ENCODE assay signal across 7 mouse cellular contexts in the genomic region with DNA sequence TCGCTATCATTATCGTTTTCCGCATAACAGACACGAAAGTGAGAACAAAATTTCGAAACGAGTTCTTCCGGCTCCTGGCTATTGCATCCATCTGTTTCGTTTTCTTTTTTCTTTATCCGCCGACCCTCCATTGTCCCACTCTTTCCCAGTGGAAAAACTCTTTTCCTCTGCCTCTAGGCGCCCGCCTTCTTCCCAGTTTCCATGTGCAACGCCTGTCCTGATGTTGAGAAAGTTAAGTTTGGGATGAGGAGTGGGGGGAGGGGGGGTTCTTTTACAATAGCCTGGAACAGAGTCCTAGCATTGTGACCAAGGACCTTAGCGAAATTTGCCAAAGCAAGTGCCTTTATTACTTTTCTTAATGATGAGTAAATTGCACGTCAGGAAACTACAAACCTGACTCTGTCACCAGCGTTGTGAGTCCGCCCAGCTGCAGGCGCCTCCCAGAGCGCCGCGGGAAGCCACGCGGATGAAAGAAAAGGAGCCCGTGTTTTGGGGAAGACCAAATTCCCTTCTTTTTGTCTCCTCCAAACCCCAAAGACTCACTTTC. TPM values are rescaled to one million over a fixed set of nuclear protein-coding genes. Genes with fewer than 3 reads are reported as not detected.
A peak's percentile ranks its signal among the peaks of the same experiment; 100 is the strongest.
DNase-seq lines count a peak whose midpoint lies in the region; ATAC-seq and TF ChIP-seq lines count a peak whose summit lies in the region.

No protein-coding gene starts in this region.

- ATAC-seq in common myeloid progenitor, adult 5-6 weeks (replicated peaks; ENCODE audit: low read depth, poor library complexity, severe bottlenecking), result peak; percentile 24
- ATAC-seq in hindbrain, embryonic 13.5 days (ENCODE audit: low FRiP score), result peak; percentile 33

- H3K27ac ChIP-seq in hindbrain, embryonic 13.5 days, result peak overlapping the region; percentile 82
- peak overlapping the region; percentile 86 for H3K27ac ChIP-seq in midbrain, embryonic 10.5 days (replicated peaks)

- H3K9me3 ChIP-seq in hindbrain, embryonic 13.5 days, result no peaks in the 10 kb centered on the region
- no peaks in the 10 kb centered on the region for H3K9me3 ChIP-seq in midbrain, embryonic 10.5 days (replicated peaks)

- H3K27me3 ChIP-seq in hindbrain, embryonic 13.5 days, result peaks cover 3% of the 10 kb centered on the region; the same call in 1 of the 2 replicates
- H3K27me3 ChIP-seq in midbrain, embryonic 10.5 days (ENCODE audit: low read depth, poor library complexity, severe bottlenecking), result peaks cover 22% of the 10 kb centered on the region

- peak overlapping the region; percentile 69 for H3K4me3 ChIP-seq in lung, adult 2 months (replicated peaks; ENCODE audit: extremely low read depth, low read depth, low read length)
- peak overlapping the region; percentile 59 for H3K4me3 ChIP-seq in hindbrain, embryonic 13.5 days
- H3K4me3 ChIP-seq in midbrain, embryonic 10.5 days, result peak overlapping the region; percentile 73

- H3K4me2 ChIP-seq in hindbrain, embryonic 13.5 days, result peak overlapping the region; percentile 97

- WGBS in lung, adult 2 months, result under 1% methylated on average over 24 of the region's 24 CpGs
- WGBS in hindbrain, embryonic 13.5 days, result 0% methylated on average over 24 of the region's 24 CpGs
- WGBS in midbrain, embryonic 10.5 days, result under 1% methylated on average over 24 of the region's 24 CpGs

- H3K4me1 ChIP-seq in lung, adult 2 months (ENCODE audit: control insufficient read depth, insufficient read depth, low read length), result peaks cover 9% of the 10 kb centered on the region
- peaks cover 28% of the 10 kb centered on the region for H3K4me1 ChIP-seq in hindbrain, embryonic 13.5 days (replicated peaks)
- H3K4me1 ChIP-seq in midbrain, embryonic 10.5 days, result peaks cover 54% of the 10 kb centered on the region

- peak overlapping the region; percentile 76 for H3K9ac ChIP-seq in hindbrain, embryonic 13.5 days

- no peak for TF ChIP-seq POLR2A in lung, adult 2 months (IDR thresholded peaks at IDR 0.05; ENCODE audit: borderline replicate concordance, extremely low read depth, low read depth, low read length)

- DNase-seq in lung, adult 2 months, result no peak
- no peak for DNase-seq in lung, postnatal 14 days
- DNase-seq in midbrain, embryonic 10.5 days (ENCODE audit: low spot score), result no peak
- no peak for DNase-seq in adrenal gland, postnatal 36 days
- DNase-seq in left cerebral cortex, adult 8-10 months (ENCODE audit: low spot score in 2 of 2), result no peak

- no peaks in the 10 kb centered on the region for H3K36me3 ChIP-seq in hindbrain, embryonic 13.5 days
- H3K36me3 ChIP-seq in midbrain, embryonic 10.5 days, result no peaks in the 10 kb centered on the region

- TF ChIP-seq CTCF in lung, adult 2 months (IDR thresholded peaks at IDR 0.05; ENCODE audit: insufficient read depth, low read length), result no peak

RNA-seq across cellular contexts. Expression of a gene that starts 2.5 kb away (rescaled TPM):
- polyA plus RNA-seq in lung, adult 2 months (2012; rRNA removed), result 2.1 and 2.9 TPM in 2 replicates
- 0.18 and 0.97 TPM in 2 replicates for total RNA-seq in common myeloid progenitor, adult 5-6 weeks (2017)
- polyA plus RNA-seq in hindbrain, embryonic 13.5 days (2015; fragmentation: Nextera tagmentation; extraction: Ambion mirVana), result 48.2 and 52.4 TPM in 2 replicates
- 29.3 and 29.7 TPM in 2 replicates for polyA plus RNA-seq in midbrain, embryonic 10.5 days (2016; fragmentation: Nextera tagmentation; extraction: Ambion mirVana)
- 1 to 10 TPM; 4.8 to 6.9 TPM for total RNA-seq in adrenal gland, postnatal 36 days (2021)
- 10 to 100 TPM; 13.6 to 16.1 (median 14.6) TPM for total RNA-seq in left cerebral cortex, adult 8-10 months (2022)
